Comparison of ENCODE assay signal across 31 mouse cellular contexts in the genomic region with DNA sequence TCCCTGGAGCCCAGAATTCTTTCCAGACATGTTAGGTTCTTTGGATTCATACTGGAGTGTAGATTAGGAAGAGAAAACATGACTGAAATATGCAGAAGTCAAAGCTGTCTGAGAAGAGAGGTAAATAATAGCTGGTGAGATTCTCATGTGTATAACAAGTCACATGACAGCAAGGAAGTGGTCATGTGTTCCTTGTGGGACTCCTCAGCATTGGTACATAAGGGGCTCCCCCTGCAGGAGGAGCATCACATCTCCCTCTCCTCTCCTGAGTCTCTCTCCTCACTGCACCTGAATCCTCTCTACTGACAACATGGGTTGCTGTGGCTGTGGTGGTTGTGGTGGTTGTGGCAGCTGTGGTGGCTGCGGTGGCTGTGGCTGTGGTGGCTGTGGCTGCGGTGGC. TPM values are rescaled to one million over a fixed set of nuclear protein-coding genes. Genes with fewer than 3 reads are reported as not detected.
"Had no signal": no experiment of that assay in that cellular context is flagged by ENCODE, and none has a peak within 500 bp of the region (broad histone marks: within the 10 kb centered on the region; RNA-seq: fewer than 3 reads in every experiment).

No protein-coding gene starts in this region.

RNA-seq across cellular contexts. Expression of a gene that starts 2.8 kb away (rescaled TPM):
- total RNA-seq: gastrocnemius, adult 18-20 months; gastrocnemius, adult 8-10 months; gastrocnemius, postnatal 14 days; gastrocnemius, postnatal 36 days; heart, adult 2 months; heart, postnatal 14 days; heart, postnatal 36 days; hematopoietic stem cell, adult 5-6 weeks; hindbrain, postnatal 0 days; layer of hippocampus, adult 2 months; layer of hippocampus, postnatal 10 days; layer of hippocampus, postnatal 25 days; left cerebral cortex, adult 2 months; left cerebral cortex, postnatal 14 days; left cerebral cortex, postnatal 36 days had no signal
- polyA plus RNA-seq: gonadal fat pad, adult 2 months; heart, adult 2 months; heart, embryonic 11.5 days; heart, embryonic 13.5 days; heart, embryonic 15.5 days; heart, postnatal 0 days; hindbrain, embryonic 11.5 days; hindbrain, embryonic 13.5 days; hindbrain, embryonic 15.5 days; hindbrain, postnatal 0 days; intestine, embryonic 15.5 days; intestine, postnatal 0 days; kidney, embryonic 14.5 days; kidney, embryonic 16.5 days; limb, embryonic 10.5 days; limb, embryonic 12.5 days; liver, embryonic 11.5 days had no signal

RNA-seq across cellular contexts. Expression of a gene that starts 9.8 kb away (rescaled TPM):
- total RNA-seq: gastrocnemius, adult 18-20 months; gastrocnemius, adult 8-10 months; gastrocnemius, postnatal 14 days; gastrocnemius, postnatal 36 days; heart, adult 2 months; heart, postnatal 14 days; heart, postnatal 36 days; hematopoietic stem cell, adult 5-6 weeks; hindbrain, postnatal 0 days; layer of hippocampus, adult 2 months; layer of hippocampus, postnatal 10 days; layer of hippocampus, postnatal 25 days; left cerebral cortex, adult 2 months; left cerebral cortex, postnatal 14 days; left cerebral cortex, postnatal 36 days had no signal
- polyA plus RNA-seq: gonadal fat pad, adult 2 months; heart, adult 2 months; heart, embryonic 11.5 days; heart, embryonic 13.5 days; heart, embryonic 15.5 days; heart, postnatal 0 days; hindbrain, embryonic 11.5 days; hindbrain, embryonic 13.5 days; hindbrain, embryonic 15.5 days; hindbrain, postnatal 0 days; intestine, embryonic 15.5 days; intestine, postnatal 0 days; kidney, embryonic 14.5 days; kidney, embryonic 16.5 days; limb, embryonic 10.5 days; limb, embryonic 12.5 days; limb, embryonic 14.5 days; liver, embryonic 11.5 days had no signal

RNA-seq across cellular contexts. Expression of a gene that starts 14.1 kb away (rescaled TPM):
- total RNA-seq: gastrocnemius, adult 18-20 months; gastrocnemius, adult 8-10 months; gastrocnemius, postnatal 14 days; gastrocnemius, postnatal 36 days; heart, adult 2 months; heart, postnatal 14 days; heart, postnatal 36 days; hematopoietic stem cell, adult 5-6 weeks; hindbrain, postnatal 0 days; layer of hippocampus, adult 2 months; layer of hippocampus, postnatal 10 days; layer of hippocampus, postnatal 25 days; left cerebral cortex, adult 2 months; left cerebral cortex, postnatal 14 days; left cerebral cortex, postnatal 36 days had no signal
- polyA plus RNA-seq: gonadal fat pad, adult 2 months; heart, adult 2 months; heart, embryonic 11.5 days; heart, embryonic 13.5 days; heart, embryonic 15.5 days; heart, postnatal 0 days; hindbrain, embryonic 11.5 days; hindbrain, embryonic 13.5 days; hindbrain, embryonic 15.5 days; hindbrain, postnatal 0 days; intestine, embryonic 15.5 days; intestine, postnatal 0 days; kidney, embryonic 14.5 days; kidney, embryonic 16.5 days; limb, embryonic 10.5 days; limb, embryonic 12.5 days; limb, embryonic 14.5 days; liver, embryonic 11.5 days had no signal

RNA-seq across cellular contexts. Expression of a gene that starts 14.8 kb away (rescaled TPM):
- total RNA-seq: gastrocnemius, adult 18-20 months; gastrocnemius, adult 8-10 months; gastrocnemius, postnatal 14 days; gastrocnemius, postnatal 36 days; heart, adult 2 months; heart, postnatal 14 days; heart, postnatal 36 days; hematopoietic stem cell, adult 5-6 weeks; hindbrain, postnatal 0 days; layer of hippocampus, adult 2 months; layer of hippocampus, postnatal 10 days; layer of hippocampus, postnatal 25 days; left cerebral cortex, adult 2 months; left cerebral cortex, postnatal 14 days; left cerebral cortex, postnatal 36 days had no signal
- polyA plus RNA-seq: gonadal fat pad, adult 2 months; heart, adult 2 months; heart, embryonic 11.5 days; heart, embryonic 13.5 days; heart, embryonic 15.5 days; heart, postnatal 0 days; hindbrain, embryonic 11.5 days; hindbrain, embryonic 13.5 days; hindbrain, embryonic 15.5 days; hindbrain, postnatal 0 days; intestine, embryonic 15.5 days; intestine, postnatal 0 days; kidney, embryonic 14.5 days; kidney, embryonic 16.5 days; limb, embryonic 10.5 days; limb, embryonic 12.5 days; liver, embryonic 11.5 days had no signal

RNA-seq across cellular contexts. Expression of a gene that starts 21.3 kb away (rescaled TPM):
- total RNA-seq: gastrocnemius, adult 18-20 months; gastrocnemius, adult 8-10 months; gastrocnemius, postnatal 14 days; gastrocnemius, postnatal 36 days; heart, adult 2 months; heart, postnatal 14 days; heart, postnatal 36 days; hematopoietic stem cell, adult 5-6 weeks; hindbrain, postnatal 0 days; layer of hippocampus, adult 2 months; layer of hippocampus, postnatal 10 days; layer of hippocampus, postnatal 25 days; left cerebral cortex, adult 2 months; left cerebral cortex, postnatal 14 days; left cerebral cortex, postnatal 36 days had no signal
- polyA plus RNA-seq: gonadal fat pad, adult 2 months; heart, adult 2 months; heart, embryonic 11.5 days; heart, embryonic 13.5 days; heart, embryonic 15.5 days; heart, postnatal 0 days; hindbrain, embryonic 11.5 days; hindbrain, embryonic 13.5 days; hindbrain, embryonic 15.5 days; hindbrain, postnatal 0 days; intestine, embryonic 15.5 days; intestine, postnatal 0 days; kidney, embryonic 14.5 days; kidney, embryonic 16.5 days; limb, embryonic 10.5 days; limb, embryonic 12.5 days; limb, embryonic 14.5 days; liver, embryonic 11.5 days had no signal
